Mouse (Mus musculus) splenic B cell, adult 2 months (primary cell): ENCODE measurements around the gene Ttc7b.

Experiments used
- DNase-seq: peaks from one replicate; pipeline ENCODE4 v3.0.0-alpha.2; 2011; ENCODE audit warnings: low read depth, low spot score
- H3K27me3 ChIP-seq: 2 replicates; pipeline ENCODE4 v1.6.1; 2012; ENCODE audit warnings: mild to moderate bottlenecking, low read length, moderate library complexity, mixed read lengths; ENCODE audit not compliant: control insufficient read depth, poor library complexity, insufficient read depth, severe bottlenecking
- H3K36me3 ChIP-seq: 2 replicates; pipeline ENCODE4 v1.6.1; 2012; ENCODE audit warnings: mild to moderate bottlenecking, low read length, moderate library complexity, mixed read lengths; ENCODE audit not compliant: control insufficient read depth, poor library complexity, insufficient read depth, severe bottlenecking

Gene Ttc7b

DNA sequence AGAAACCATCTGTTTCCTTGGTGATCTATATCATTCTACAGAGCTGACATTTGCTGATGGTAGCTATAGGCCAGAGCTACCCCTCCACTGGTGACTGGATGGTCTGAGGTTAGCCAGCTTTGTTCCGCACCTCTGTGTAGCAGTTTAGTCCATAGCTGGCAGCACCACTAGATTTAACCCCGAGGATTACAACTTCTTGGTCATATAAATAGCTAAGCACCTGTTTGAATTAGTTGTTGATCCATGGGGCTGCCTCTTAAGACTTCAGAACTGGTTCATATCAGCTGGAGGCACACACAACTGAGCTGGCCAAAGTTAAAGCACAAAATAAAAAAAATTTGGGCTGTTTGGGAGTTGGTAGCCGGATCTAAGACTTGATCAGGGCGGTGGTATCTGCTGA is 12.6 kb upstream of the Ttc7b start:
- no peaks in the 10 kb centered on the region for H3K27me3 ChIP-seq
- H3K36me3 ChIP-seq: no peaks in the 10 kb centered on the region
- DNase-seq: no peak

- Histone ChIP-seq H3K27me3 (no peaks in the 10 kb centered on the region), H3K36me3 (no peaks in the 10 kb centered on the region)
- no peak for DNase-seq
Observed at GRCm38 (mm10) chr12:100531740-100532139, 11.1 kb upstream of the Ttc7b start.

DNA sequence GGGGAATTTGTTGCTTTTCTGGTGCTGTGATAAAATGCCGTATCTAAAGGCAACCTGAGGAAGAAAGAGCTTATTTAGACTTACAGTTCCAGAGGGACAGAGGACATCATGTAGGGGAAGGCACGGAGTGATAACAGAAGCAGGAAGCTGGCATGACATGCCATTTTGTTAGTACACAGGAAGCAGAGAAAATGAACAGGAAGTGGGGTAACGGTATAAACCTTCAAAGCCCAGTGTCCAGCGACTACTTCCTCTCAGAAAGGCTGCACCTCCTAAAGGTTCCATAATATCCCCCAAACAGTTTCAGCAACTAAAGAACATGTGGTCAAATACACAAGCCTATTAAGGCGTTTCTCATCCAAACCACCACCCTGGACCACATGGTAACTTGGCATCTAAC is 10.2 kb upstream of the Ttc7b start:
- Histone ChIP-seq H3K36me3 (no peaks in the 10 kb centered on the region), H3K27me3 (no peaks in the 10 kb centered on the region)
- peak; percentile 34 for DNase-seq

- DNase-seq: no peak
- Histone ChIP-seq H3K27me3 (no peaks in the 10 kb centered on the region), H3K36me3 (no peaks in the 10 kb centered on the region)
Observed at GRCm38 (mm10) chr12:100529651-100530050, 9.0 kb upstream of the Ttc7b start.

DNA sequence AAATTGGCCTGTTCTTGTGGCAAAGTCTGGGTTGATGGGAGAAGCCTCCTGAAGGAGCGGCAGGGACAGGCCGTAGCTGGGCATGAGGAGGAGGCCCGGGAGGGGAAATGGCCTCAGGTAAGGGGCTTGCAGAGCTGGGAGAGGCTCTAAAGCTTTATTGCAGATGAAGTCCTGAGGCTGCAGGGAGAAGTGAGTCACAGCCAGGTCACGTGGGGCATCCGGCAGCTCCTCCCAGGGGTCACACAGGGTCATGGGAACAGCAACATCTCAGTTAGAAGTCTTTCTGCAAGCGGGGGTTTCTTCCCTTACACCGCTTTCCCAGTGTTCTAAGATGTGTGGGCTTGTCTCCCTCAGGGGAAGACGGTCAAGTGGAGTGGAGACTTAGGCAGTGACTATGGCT is 8.5 kb upstream of the Ttc7b start:
- Histone ChIP-seq H3K36me3 (no peaks in the 10 kb centered on the region), H3K27me3 (no peaks in the 10 kb centered on the region)
- DNase-seq: no peak

DNA sequence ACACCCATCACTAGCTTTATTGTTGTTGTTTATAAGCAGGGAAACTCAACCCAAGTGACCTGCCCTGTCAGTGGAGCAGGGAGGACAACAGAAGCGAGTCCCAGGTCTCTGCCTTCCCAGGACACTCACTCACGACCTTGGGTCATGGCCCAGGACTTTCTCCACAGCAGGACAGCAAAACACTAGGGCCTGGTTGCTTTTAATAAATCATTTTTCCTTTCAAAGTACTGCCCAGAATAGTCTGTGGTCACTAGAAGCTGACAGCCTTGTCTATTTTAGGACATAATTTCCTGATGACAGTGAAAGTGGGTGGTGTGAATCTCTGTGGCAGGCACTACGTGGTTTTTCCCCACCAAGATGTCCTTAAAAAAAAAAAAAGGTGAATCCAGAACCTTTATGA is 7.6 kb upstream of the Ttc7b start:
- no peaks in the 10 kb centered on the region for H3K27me3 ChIP-seq
- no peak for DNase-seq
- H3K36me3 ChIP-seq: no peaks in the 10 kb centered on the region

DNA sequence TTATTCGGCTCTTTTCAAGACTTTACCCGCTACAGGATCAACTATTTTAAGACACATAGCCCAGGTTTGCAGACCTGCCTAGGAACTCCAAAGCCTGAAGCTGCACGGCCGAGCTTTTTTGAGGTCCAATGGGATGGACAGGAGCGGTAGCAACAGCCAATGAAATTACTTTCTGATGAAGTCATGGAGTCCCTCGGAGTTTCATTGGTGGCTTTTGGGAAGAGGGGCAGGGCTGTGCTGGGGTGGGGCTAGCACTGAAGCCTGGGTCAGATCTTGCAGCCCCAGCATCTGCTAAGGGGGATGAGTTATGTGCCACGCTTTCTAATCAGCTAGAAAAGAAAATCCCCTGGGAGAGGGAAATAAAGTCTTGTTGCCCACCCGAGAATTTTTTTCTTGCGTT is 7.1 kb upstream of the Ttc7b start:
- Histone ChIP-seq H3K27me3 (no peaks in the 10 kb centered on the region), H3K36me3 (no peaks in the 10 kb centered on the region)
- peak; percentile 82 for DNase-seq

- H3K36me3 ChIP-seq: no peaks in the 10 kb centered on the region
- H3K27me3 ChIP-seq: no peaks in the 10 kb centered on the region
- peak; percentile 67 for DNase-seq
Observed at GRCm38 (mm10) chr12:100527241-100527640, 6.6 kb upstream of the Ttc7b start.

- no peak for DNase-seq
- Histone ChIP-seq H3K36me3 (no peaks in the 10 kb centered on the region), H3K27me3 (no peaks in the 10 kb centered on the region)
Observed at GRCm38 (mm10) chr12:100525939-100526338, 5.3 kb upstream of the Ttc7b start.

DNA sequence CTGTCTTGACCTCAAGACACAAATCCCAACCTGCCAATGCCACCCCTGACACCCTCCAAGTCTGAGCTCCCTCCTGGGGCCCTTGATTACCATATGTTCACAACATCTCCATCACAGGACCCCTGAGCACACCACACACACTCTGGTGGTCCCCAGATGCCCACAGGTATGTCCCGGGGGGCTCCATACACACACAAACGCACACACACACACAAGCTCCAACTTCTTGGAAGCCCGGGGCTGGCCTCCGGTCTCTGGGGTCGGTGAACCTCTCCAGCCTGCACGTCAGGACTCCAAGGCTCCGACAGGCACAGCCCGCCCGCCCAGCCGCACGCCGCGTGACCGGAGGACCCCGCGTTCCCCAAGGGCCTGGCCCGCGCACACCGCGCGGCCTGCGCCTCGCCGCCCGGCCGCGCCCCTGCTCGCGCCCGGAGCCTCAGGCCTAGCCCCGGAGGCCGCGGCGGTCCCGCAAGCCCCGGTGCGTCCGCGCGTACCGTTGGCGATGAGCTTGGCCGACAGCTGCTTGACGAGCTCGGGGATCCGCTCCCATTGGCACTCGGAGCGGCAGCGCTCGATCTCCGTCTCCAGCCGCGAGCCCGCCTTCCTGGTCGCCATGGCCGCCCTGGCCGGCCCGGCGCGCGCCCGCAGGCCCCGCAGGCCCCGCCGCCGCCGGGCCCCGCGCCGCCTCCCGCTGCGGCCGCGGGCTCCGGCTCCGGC is 391 bp downstream of the Ttc7b start:
- peak; percentile 51 for DNase-seq
- Histone ChIP-seq H3K36me3 (no peaks in the 10 kb centered on the region), H3K27me3 (no peaks in the 10 kb centered on the region)

- no peaks in the 10 kb centered on the region for H3K27me3 ChIP-seq
- no peaks in the 10 kb centered on the region for H3K36me3 ChIP-seq
- no peak for DNase-seq
Observed at GRCm38 (mm10) chr12:100519684-100520076, 946 bp downstream of the Ttc7b start.

- H3K36me3 ChIP-seq: no peaks in the 10 kb centered on the region
- no peak for DNase-seq
- no peaks in the 10 kb centered on the region for H3K27me3 ChIP-seq
Observed at GRCm38 (mm10) chr12:100517371-100517770, 3.3 kb downstream of the Ttc7b start.

DNA sequence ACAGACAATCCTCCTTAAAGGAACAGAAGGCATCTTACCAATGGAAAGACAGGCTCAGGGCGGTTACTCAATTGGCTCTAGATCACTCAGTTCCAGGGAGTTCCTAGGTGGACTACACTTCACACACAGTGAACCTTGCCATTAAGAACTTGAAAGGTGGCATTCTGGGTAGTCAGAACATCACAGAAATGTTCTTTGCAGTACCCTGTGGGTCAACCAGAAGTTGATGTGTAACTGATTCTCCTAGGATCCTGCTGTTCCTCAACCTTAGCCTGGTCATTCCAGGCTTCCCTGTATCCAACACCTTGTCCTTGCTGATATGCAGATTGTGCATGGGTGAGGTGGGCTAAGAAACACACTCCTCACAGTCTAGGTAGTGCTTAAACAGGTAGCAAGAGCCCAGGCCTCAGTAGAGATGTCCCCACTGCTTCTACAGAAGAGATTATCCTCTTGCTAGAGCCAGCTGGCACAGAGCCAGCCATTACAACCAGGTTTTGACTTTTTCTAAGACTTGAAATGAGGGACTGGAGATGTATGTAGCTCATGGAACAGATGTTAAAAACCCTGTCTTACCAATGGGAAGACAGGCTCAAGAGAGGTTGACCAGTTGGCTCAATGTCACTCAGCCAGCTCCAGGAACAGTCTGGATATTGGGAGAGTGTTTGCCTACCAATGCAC is 4.3 kb downstream of the Ttc7b start:
- DNase-seq: no peak
- Histone ChIP-seq H3K27me3 (no peaks in the 10 kb centered on the region), H3K36me3 (no peaks in the 10 kb centered on the region)

- Histone ChIP-seq H3K36me3 (no peaks in the 10 kb centered on the region), H3K27me3 (no peaks in the 10 kb centered on the region)
- no peak for DNase-seq
Observed at GRCm38 (mm10) chr12:100515493-100515892, 5.1 kb downstream of the Ttc7b start.

- no peak for DNase-seq
- Histone ChIP-seq H3K36me3 (no peaks in the 10 kb centered on the region), H3K27me3 (no peaks in the 10 kb centered on the region)
Observed at GRCm38 (mm10) chr12:100514611-100515010, 6.0 kb downstream of the Ttc7b start.

DNA sequence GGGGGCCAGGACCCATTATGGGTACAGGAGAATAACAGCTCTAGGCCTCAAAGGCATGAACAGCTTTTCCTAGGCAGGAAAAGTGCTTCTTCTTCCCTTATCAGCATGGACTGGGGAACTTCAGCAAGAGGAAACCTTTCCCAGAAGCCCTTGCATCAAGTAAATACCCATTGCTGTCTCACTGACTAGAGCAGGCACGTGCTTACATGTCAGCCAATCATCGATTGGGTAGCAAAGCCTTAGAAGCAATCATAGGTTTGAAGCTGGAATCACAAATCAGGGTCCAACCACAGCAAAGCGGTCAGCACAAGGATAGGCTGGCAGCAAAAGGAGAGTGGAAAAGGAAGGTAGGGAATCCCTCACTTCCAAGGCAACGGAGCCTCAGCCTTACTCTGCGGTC is 7.5 kb downstream of the Ttc7b start:
- no peaks in the 10 kb centered on the region for H3K36me3 ChIP-seq
- no peak for DNase-seq
- no peaks in the 10 kb centered on the region for H3K27me3 ChIP-seq
